Mouse (Mus musculus) thymus, postnatal 0 days (tissue): Measurements from ENCODE around the gene Zscan4b. TPM values are rescaled to one million over a fixed set of nuclear protein-coding genes. Genes with fewer than 3 reads are reported as not detected.
"Not testable (repeated sequence)": the region's sequence is repeated elsewhere in the genome, so short reads cannot be mapped to it uniquely, and the experiment has no call there.

Source experiments
- DNase-seq: peaks from one replicate; pipeline ENCODE4 v3.0.0-alpha.2; 2015; ENCODE audit warnings: low spot score
- polyA plus RNA-seq: library from polyadenylated mRNA; unstranded; fragments of >200 nt; fragmentation: Nextera tagmentation; extraction: Ambion mirVana; gene quantifications from 2 replicates; pipeline ENCODE4 v1.2.1, GENCODE M21; 2015

Gene Zscan4b
- polyA plus RNA-seq: not detected in 2 replicates

GRCm38 (mm10) chr7:10904950-10905349 lies at the start of gene Zscan4b:
Gene Zscan4b, minus strand, starts transcription at chr7:10905050.
- DNase-seq: not testable (repeated sequence)

Other genes with a start within 250 kb of the Zscan4b start
- not detected in 2 replicates for gene Nlrp4b, start 217.3 kb downstream of the Zscan4b start, polyA plus RNA-seq
- not detected in 2 replicates for gene Vmn1r71, start 150.7 kb downstream of the Zscan4b start, polyA plus RNA-seq
- gene Zscan4c, start 100.7 kb upstream of the Zscan4b start, polyA plus RNA-seq: 0.08 and 0.09 TPM in 2 replicates
- not detected in 2 replicates for gene Zscan4-ps1, start 164.6 kb upstream of the Zscan4b start, polyA plus RNA-seq